Mouse (Mus musculus) neural tube, embryonic 11.5 days (tissue): ENCODE data around the gene Washc3. TPM values are rescaled to one million over a fixed set of nuclear protein-coding genes. Genes with fewer than 3 reads are reported as not detected.

Source experiments
- ATAC-seq: fragments of 200-750 bp; cut with Nextera tagmentation; 2 replicates; pipeline ENCODE4 v1.8.0; 2017; ENCODE audit warnings: moderate number of reproducible peaks, mild to moderate bottlenecking, moderate TSS enrichment, moderate library complexity; ENCODE audit not compliant: insufficient read depth, low FRiP score, low TSS enrichment
- DNase-seq: peaks from one replicate; pipeline ENCODE4 v3.0.0-alpha.2; 2015; ENCODE audit warnings: low spot score
- H3K27ac ChIP-seq: fragments of 300-500 bp; sonication (generic); 2 replicates; pipeline ENCODE4 v1.5.1; 2014; ENCODE audit warnings: low read depth, mild to moderate bottlenecking, low read length
- H3K27me3 ChIP-seq: fragments of 300-500 bp; sonication (generic); 2 replicates; pipeline ENCODE4 v1.6.1; 2014; ENCODE audit warnings: mild to moderate bottlenecking, low read length, mixed read lengths; ENCODE audit not compliant: control insufficient read depth, insufficient read depth
- H3K36me3 ChIP-seq: fragments of 300-500 bp; sonication (generic); 2 replicates; pipeline ENCODE4 v1.6.1; 2014; ENCODE audit warnings: mild to moderate bottlenecking, low read length, moderate library complexity, mixed read lengths; ENCODE audit not compliant: control insufficient read depth, insufficient read depth
- H3K4me1 ChIP-seq: fragments of 300-500 bp; sonication (generic); 2 replicates; pipeline ENCODE4 v1.6.1; 2014; ENCODE audit warnings: low read length, mixed read lengths; ENCODE audit not compliant: control insufficient read depth, insufficient read depth
- H3K4me2 ChIP-seq: fragments of 300-500 bp; sonication (generic); 2 replicates; pipeline ENCODE4 v1.6.1; 2014; ENCODE audit warnings: low read depth, mild to moderate bottlenecking, moderate library complexity
- H3K4me3 ChIP-seq: fragments of 300-500 bp; sonication (generic); 2 replicates; pipeline ENCODE4 v1.5.1; 2014; ENCODE audit warnings: low read depth, low read length
- H3K9ac ChIP-seq: fragments of 300-500 bp; sonication (generic); 2 replicates; pipeline ENCODE4 v1.6.1; 2014; ENCODE audit warnings: mild to moderate bottlenecking, low read length
- H3K9me3 ChIP-seq: fragments of 300-500 bp; sonication (generic); 2 replicates; pipeline ENCODE4 v1.6.1; 2016; ENCODE audit warnings: low read length; ENCODE audit not compliant: control insufficient read depth
- WGBS: fragments of 180-500 bp; shearing (Covaris S2); extraction: QIAGEN DNeasy Blood & Tissue Kit; methylation state at CpG from one replicate; pipeline ENCODE4 v1.1.7; 2014; 5-methylcytosine and 5-hydroxymethylcytosine counted together
- polyA plus RNA-seq: library from polyadenylated mRNA; unstranded; fragments of >200 nt; fragmentation: Nextera tagmentation; extraction: Ambion mirVana; gene quantifications from 2 replicates; pipeline ENCODE4 v1.2.1, GENCODE M21; 2014

Gene Washc3
- 39.2 and 40.7 TPM in 2 replicates for polyA plus RNA-seq

GRCm38 (mm10) chr10:88200951-88201638 is at the start of gene Washc3:
TSS of gene Washc3 (plus strand) at chr10:88201093.
- peak within 1 kb of the TSS; percentile 74 for H3K9ac ChIP-seq
- peak within 1 kb of the TSS; percentile 56; the same call in 1 of the 2 replicates for H3K27ac ChIP-seq
- WGBS, result 2% methylated on average over 23 of the region's 23 CpGs
- no peaks in the 10 kb centered on the region for H3K9me3 ChIP-seq
- H3K4me3 ChIP-seq, result peak within 1 kb of the TSS; percentile 58
- no peaks in the 10 kb centered on the region for H3K36me3 ChIP-seq
- H3K27me3 ChIP-seq, result no peaks in the 10 kb centered on the region
- ATAC-seq (peak; percentile 98), DNase-seq (peak; percentile 91)
- H3K4me1 ChIP-seq, result no peaks in the 10 kb centered on the region
- peak within 1 kb of the TSS; percentile 68 for H3K4me2 ChIP-seq

DNA sequence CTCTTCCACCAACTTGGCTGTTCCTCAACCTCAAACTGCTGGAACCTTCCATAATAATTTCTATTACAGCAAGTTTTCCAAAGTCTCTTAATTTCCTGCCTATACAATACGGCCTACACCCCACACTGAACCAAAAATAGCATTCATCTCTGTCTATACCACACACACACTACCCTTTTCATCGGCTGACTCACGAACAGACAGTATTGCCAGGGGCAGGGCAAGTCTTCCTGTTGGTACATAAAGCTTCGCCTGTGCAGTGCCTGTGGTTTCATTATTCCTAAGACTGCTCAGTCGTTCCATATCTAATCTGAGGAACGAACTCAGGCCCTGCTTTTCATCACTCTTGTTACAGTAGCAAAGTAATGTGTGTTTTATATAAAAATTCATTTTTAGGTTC is 49.2 kb upstream of the Washc3 start:
- H3K27me3 ChIP-seq, result no peaks in the 10 kb centered on the region
- H3K4me2 ChIP-seq, result no peak overlapping the region
- 91% methylated on average over 6 of the region's 6 CpGs for WGBS
- H3K9me3 ChIP-seq, result no peaks in the 10 kb centered on the region
- no peak overlapping the region for H3K27ac ChIP-seq
- H3K4me3 ChIP-seq, result no peak overlapping the region
- DNase-seq (no peak), ATAC-seq (no peak)
- H3K9ac ChIP-seq, result no peak overlapping the region
- H3K4me1 ChIP-seq, result 0 out of 2 replicates have a peak, but pooled peaks cover 3% of the 10 kb centered on the region
- H3K36me3 ChIP-seq, result peaks cover 7% of the 10 kb centered on the region

GRCm38 (mm10) chr10:88162096-88162495 is 38.8 kb upstream of the Washc3 start:
- ATAC-seq, result no peak
- H3K9ac ChIP-seq, result no peak overlapping the region

GRCm38 (mm10) chr10:88162676-88163075 is 38.2 kb upstream of the Washc3 start:
- no peak overlapping the region for H3K27ac ChIP-seq
- H3K36me3 ChIP-seq, result peaks cover 4% of the 10 kb centered on the region; the same call in 1 of the 2 replicates
- no peak for DNase-seq
- ATAC-seq, result no peak; the same call in 1 of the 2 replicates
- no peak overlapping the region for H3K9ac ChIP-seq
- H3K4me3 ChIP-seq, result no peak overlapping the region
- H3K4me2 ChIP-seq, result no peak overlapping the region
- H3K9me3 ChIP-seq, result no peaks in the 10 kb centered on the region
- WGBS, result 92% methylated on average over 5 of the region's 5 CpGs
- no peaks in the 10 kb centered on the region for H3K4me1 ChIP-seq
- no peaks in the 10 kb centered on the region for H3K27me3 ChIP-seq

More at GRCm38 (mm10) chr10:88162096-88162495, 38.8 kb upstream of the Washc3 start:
- Histone ChIP-seq H3K36me3 (peaks cover 4% of the 10 kb centered on the region; the same call in 1 of the 2 replicates), H3K4me3 (no peak overlapping the region), H3K27ac (no peak overlapping the region), H3K4me1 (no peaks in the 10 kb centered on the region), H3K9me3 (no peaks in the 10 kb centered on the region), H3K27me3 (no peaks in the 10 kb centered on the region), H3K4me2 (no peak overlapping the region)
- 84% methylated on average over 2 of the region's 2 CpGs for WGBS
- DNase-seq, result no peak

GRCm38 (mm10) chr10:88166158-88166557 is 34.7 kb upstream of the Washc3 start:
- Histone ChIP-seq H3K4me3 (no peak overlapping the region), H3K4me2 (no peak overlapping the region), H3K4me1 (no peaks in the 10 kb centered on the region), H3K36me3 (peaks cover 2% of the 10 kb centered on the region; the same call in 1 of the 2 replicates), H3K27me3 (no peaks in the 10 kb centered on the region), H3K27ac (no peak overlapping the region), H3K9ac (no peak overlapping the region), H3K9me3 (no peaks in the 10 kb centered on the region)
- no peak for DNase-seq
- WGBS, result 95% methylated on average over 3 of the region's 3 CpGs
- ATAC-seq, result no peak

DNA sequence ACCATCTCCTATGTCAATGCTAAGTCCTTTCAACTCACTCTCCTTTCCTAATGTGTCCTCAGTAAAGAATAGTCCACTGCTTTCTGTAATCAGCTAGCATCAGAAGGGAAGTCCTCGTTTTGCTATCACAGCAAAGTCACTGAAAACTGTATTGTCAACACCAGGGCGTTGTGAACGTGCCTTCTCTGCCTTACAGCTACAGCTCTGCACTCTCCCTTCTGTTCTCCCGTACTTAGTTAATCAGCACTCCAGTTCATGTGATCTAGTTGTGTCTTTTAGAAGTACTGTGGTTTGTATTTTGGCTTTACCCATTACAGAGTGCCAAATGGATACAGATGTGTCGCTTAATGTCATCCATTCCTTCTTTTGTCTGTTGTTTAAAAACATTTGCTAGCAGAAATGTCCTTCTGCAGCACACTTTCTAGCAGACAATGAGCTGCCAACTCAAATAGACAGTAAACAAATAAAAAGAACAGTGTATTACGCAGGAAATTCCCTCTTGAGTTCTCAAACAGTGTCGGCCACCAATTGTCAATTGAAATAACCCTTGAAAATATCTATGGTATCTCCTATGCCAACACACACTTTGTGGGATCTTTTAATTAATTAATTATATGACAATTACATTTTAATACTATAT is 33.3 kb upstream of the Washc3 start:
- H3K4me1 ChIP-seq, result no peaks in the 10 kb centered on the region
- 86% methylated on average over 7 of the region's 7 CpGs for WGBS
- no peaks in the 10 kb centered on the region for H3K27me3 ChIP-seq
- DNase-seq, result no peak
- no peak overlapping the region for H3K4me3 ChIP-seq
- no peak overlapping the region for H3K27ac ChIP-seq
- no peak overlapping the region for H3K4me2 ChIP-seq
- peaks cover 2% of the 10 kb centered on the region; the same call in 1 of the 2 replicates for H3K36me3 ChIP-seq
- no peaks in the 10 kb centered on the region for H3K9me3 ChIP-seq
- H3K9ac ChIP-seq, result no peak overlapping the region
- no peak for ATAC-seq

DNA sequence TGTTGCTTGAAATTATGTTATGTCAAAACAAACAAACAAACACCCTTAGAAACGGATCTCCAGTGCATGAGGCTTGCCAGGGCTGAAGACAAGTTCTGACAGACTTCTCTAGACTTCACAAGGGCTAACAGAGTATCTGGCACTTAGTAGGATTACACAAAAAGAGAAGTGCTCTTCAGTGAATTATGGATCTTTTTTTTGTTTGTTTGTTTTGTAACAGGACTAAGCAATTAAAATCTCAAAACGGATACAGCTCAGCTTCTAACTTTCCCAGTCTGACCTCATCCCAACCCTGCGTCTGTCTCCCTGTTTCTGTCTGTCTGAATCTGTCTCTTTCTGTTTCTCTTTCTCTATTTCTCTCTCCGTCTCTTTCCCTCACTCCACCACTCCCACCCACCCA is 352 bp upstream of the Washc3 start:
- peak overlapping the region; percentile 68 for H3K4me2 ChIP-seq
- WGBS, result 21% methylated on average over 4 of the region's 4 CpGs
- no peaks in the 10 kb centered on the region for H3K27me3 ChIP-seq
- H3K9me3 ChIP-seq, result no peaks in the 10 kb centered on the region
- no peak overlapping the region for H3K9ac ChIP-seq
- no peak overlapping the region for H3K27ac ChIP-seq
- ATAC-seq (peak; percentile 67), DNase-seq (no peak)
- H3K36me3 ChIP-seq, result no peaks in the 10 kb centered on the region
- H3K4me3 ChIP-seq, result peak overlapping the region; percentile 58
- no peaks in the 10 kb centered on the region for H3K4me1 ChIP-seq

- ATAC-seq, result no peak
- Histone ChIP-seq H3K27ac (no peak overlapping the region), H3K27me3 (no peaks in the 10 kb centered on the region), H3K4me2 (peak overlapping the region; percentile 68), H3K4me3 (peak overlapping the region; percentile 58), H3K9me3 (no peaks in the 10 kb centered on the region), H3K9ac (peak overlapping the region; percentile 74), H3K4me1 (no peaks in the 10 kb centered on the region), H3K36me3 (no peaks in the 10 kb centered on the region)
- DNase-seq, result no peak
- WGBS, result 81% methylated on average over 13 of the region's 13 CpGs
Observed at GRCm38 (mm10) chr10:88201650-88202049, 757 bp downstream of the Washc3 start.

DNA sequence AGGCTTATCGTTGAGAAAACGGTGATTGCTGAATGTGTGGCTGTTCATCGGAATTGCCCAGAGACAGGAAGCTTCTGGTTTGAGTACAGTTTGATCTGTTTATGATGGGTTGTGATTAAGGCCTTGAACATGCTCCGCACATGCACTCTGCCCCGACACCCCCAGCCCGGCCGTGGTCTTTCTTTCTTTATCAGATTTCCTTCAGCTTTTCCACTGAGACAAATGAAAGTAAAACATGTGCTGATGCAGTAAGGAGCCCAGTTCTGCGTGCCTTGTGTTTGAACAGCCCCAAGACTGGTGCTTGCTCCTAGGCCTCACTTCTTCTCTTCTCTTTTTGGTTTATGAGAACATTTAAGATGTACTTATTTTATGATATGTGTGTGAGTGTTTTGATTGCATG is 1.7 kb downstream of the Washc3 start:
- Histone ChIP-seq H3K4me3 (no peak overlapping the region), H3K27me3 (no peaks in the 10 kb centered on the region), H3K36me3 (no peaks in the 10 kb centered on the region), H3K4me1 (no peaks in the 10 kb centered on the region), H3K9me3 (no peaks in the 10 kb centered on the region), H3K4me2 (no peak overlapping the region), H3K27ac (no peak overlapping the region), H3K9ac (no peak overlapping the region)
- 98% methylated on average over 8 of the region's 8 CpGs for WGBS
- DNase-seq, result no peak
- no peak for ATAC-seq
